Mouse (Mus musculus): Measurements from ENCODE around the gene Kctd12b.
"Not testable (repeated sequence)": the region's sequence is repeated elsewhere in the genome, so short reads cannot be mapped to it uniquely, and the experiment has no call there.

The Kctd12b gene

DNA sequence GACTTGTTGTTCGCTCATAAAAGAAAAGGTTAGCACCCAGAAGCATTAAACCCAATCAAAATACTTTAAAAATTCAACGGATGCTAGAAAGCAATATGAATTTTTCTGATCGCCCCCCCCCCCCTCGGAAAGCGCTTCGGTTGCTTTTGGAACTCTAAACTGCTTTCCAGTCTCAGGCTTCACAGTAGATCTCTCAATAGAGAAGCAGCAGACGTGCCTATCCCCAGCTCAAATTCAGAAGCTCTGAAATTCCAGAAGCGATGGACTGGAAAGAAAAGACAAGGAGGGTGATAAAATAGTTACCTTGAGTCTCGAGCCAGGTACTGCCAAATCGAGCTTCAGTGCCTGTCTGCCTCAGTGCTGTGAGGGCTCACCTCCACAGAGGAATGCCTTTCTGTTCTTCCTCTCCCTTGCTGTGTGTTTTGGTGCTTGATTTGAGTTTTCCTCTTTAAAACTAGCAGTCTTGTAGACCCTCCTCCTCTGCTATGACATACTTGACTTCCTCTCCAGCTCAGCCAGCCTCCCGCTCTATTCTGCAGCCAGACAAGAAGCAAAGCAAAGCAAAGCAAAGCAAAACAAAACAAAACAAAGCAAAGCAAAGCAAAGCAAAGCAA is at the start of gene Kctd12b:
Kctd12b (minus strand) TSS at position 610 of the 614 bp plus-strand sequence.
- peak; percentile 16 for DNase-seq

DNA sequence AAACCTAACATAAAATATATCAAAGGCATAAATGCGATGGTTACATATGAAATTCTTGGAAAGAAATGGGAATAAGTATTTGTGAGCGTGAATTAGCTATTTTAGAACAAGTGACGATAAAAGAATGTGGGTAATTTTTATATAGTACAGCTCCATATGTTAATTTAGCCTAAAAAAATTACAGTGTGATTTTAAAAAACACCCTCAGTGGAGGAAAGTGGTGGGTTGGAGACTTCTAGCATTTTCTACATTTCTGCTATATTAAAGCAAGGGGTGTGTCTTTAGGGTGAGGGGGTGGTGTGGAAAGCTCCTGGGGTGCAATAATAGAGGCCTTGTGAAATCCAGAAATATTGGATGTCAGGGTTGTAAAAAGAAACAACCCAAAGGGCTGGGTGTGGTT is 46.3 kb upstream of the Kctd12b start:
- no peak for DNase-seq

DNA sequence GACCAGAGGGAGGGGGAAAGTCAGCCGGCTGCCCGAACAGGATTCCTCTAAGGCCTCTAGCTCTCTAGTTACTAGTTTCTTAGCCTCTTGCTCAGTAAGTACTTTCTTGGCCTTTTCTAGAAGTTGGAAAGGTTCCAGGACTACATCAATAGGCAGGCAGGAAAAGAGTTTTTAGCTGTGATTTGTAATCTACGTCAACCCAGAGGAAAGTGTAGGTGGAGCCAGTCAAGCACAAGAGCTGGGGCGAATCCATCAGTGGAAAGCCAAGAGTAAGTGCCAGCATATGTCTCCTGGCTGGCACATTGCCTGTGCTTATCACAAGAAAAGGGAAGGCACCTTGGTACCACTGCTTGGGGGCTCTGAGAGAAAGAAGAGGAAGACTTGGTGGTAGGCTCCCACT is 39.5 kb upstream of the Kctd12b start:
- DNase-seq, result no peak

DNA sequence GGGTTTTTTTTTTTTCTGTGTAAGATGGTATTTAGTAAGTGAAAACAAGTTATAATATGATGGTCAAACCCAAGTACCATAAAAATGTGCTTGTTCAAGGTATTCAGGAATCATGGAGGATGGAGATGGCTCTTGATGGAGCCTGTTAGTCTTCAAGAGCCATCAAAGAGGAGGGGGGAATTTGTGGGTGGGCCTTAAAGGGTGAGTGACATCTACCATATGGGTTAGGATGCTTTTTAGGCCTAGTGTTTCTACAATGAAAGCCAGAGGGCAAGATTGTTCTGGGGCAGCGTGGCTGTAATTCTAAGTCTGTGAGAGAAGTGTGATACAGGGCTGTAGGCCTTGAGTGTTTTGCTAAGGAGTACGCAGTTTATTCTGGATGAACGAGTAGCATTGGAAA is 28.2 kb upstream of the Kctd12b start:
- DNase-seq, result no peak

DNA sequence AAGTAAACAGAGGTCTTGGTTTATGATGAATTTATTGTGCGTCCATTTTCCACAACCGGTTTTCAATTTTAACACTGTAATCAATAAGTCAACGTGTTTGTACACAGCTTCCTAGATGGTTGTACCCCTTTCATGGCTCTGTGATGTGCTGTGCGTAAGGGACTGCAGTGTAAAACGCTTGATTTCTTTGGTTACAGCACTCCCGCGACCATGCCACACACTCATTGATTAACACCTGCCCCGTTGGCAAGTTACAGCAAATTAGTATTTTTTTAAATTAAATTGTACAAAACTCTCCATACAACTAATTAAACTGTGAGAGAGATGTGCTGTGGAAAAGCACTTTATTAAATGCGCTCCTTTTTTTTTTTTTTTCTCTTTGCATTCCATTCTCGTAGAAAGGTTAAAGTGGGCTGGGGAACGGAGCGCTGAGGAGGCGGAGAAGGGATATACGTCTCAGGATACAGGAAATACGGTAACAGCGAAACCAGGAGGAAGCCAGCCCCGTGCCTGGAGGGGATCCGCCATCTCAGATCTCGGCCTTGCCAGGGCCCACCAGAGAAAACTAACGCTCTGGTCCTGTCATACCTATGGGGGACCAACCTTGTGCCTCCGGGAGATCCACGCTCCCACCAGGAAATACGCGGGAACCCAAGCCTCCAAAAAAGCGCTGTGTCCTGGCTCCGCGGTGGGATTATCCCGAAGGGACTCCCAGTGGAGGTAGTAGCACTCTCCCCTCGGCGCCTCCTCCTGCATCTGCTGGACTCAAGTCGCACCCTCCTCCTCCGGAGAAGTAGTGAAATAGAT is 27.1 kb upstream of the Kctd12b start, which contains the start of gene Nbdy:
Nbdy (plus strand) TSS at position 481 of the 807 bp plus-strand sequence.
- peak; percentile 67 for DNase-seq

DNA sequence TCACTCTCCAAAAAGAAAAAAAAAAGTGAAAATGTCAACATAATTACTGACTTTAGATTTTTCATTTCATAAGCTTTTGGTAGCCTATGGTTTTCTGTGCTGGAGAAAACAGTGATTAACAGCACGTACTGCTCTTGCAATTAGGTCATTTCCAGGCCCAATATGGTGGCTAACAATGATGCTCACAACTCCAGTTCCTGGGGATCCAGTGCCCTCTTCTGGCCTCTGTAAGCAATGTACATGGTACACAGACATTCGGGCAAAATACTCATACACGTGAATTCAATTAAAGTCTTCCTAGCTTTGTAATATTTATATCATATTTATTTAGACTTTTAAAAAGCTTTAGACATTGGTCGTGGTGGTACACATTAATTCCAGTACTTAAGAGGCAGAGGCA is 23.4 kb upstream of the Kctd12b start:
- no peak for DNase-seq

DNA sequence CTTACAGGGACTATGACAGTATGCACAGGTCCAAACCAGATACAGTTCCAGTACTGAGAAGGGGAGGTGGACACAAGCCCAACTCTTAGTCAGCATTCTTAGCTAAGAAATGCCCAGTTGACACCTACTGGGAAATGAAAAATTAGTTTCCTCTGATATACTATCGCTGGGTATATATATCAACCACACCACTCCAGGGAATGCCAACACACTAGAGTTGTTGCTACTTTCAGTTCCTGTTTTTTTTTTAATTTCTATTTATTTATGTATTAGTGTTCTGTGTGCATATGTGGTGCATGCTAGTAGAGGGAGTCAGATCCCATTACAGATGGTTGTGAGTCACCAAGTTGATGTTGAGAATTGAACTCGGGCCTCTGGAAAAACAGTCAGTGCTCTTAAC is 20.5 kb upstream of the Kctd12b start:
- no peak for DNase-seq

DNA sequence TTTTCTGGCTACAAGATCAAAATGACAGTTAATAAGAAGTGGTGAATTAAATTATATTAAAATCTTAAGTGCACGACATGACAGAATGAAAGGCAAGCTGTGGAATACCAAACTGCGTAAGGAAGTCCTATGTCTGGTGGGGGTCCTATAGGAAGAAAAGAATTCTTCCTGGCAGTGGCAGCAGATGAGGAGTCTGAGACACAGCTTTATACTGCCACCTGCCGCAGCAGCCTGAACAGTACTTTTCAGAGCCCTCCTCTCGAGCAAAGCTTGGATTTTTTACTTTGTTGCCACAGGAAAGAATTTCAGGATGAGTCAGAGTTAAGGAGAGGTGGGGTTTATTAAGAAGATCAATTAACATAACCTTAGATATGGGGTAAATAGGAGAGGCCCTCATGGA is 11.5 kb upstream of the Kctd12b start:
- DNase-seq, result no peak

DNA sequence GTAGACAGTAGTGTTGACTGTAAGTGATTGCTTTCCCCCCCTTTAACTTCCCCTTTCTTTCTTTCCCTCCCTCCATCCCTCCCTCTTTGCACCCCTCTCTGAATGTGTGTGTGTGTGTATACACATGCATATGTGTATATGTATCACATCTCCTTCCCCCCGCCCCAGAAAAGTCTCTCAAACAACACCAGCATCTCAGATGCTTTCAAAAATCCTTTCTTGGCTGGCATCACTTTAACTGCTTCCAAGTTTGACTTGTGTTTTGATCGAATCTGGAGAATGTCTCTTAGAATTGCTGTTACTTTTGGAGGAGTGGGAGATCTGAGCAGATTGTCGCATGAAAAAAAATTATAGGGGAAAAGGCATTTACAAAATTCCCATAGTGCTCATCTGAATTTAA is 4.3 kb upstream of the Kctd12b start:
- DNase-seq, result no peak

GRCm38 (mm10) chrX:153668233-153668632 is 28.0 kb downstream of the Kctd12b start:
- DNase-seq, result not testable (repeated sequence)

DNA sequence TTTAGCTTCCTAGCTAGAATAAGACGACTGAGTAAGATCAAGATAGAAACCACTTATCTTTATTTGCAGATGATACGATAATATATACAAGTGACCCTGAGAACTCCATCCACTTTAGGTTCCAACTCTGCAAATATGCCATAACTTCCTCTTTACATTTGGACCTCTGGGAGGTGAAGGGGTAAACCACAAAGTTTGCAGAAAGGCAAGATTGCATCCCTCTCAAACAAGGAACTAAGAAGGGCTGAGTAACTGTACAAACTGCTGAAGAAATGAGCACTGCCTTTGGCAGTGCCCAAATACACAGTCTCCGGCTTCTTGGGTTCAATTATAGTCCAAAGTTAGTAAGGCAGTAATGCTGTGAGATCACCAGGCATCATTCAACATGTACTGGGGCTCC is 31.3 kb downstream of the Kctd12b start:
- no peak for DNase-seq

DNA sequence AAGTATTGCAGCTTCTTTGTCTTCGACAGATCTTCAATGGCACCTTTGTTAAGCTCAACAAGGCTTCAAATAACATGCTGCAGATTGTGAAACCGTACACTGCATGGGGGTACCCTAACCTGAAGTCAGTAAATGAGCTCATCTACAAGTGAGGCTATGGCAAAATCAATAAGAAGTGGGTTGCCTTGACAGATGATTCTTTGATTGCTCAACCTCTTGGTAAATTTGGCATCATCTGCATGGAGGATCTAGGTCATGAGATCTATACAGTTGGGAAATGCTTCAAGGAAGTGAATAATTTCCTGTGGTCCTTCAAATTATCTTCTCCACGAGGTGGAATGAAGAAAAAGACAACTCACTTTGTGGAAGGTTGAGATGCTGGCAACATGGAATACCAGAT is 39.2 kb downstream of the Kctd12b start:
- DNase-seq, result no peak

DNA sequence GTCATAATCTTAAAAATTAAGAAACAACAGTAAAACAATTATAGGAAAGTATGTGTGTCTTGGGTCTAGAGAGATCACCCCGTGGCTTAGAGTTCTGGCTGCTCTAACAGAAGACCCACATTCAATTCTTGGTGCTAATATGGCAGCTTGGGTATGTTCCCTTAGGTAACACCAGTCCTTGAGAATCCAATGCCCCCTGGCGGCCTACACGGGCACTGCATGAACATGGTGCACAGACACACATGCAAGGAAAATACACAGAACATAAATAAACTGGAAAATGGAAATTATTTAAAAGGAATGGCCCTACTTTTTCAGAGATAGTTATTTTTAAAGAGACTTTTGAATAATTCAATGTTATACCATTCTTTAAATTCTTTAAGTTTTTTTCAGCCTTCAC is 55.6 kb downstream of the Kctd12b start:
- DNase-seq, result peak; percentile 9

GRCm38 (mm10) chrX:153636247-153636646 is 59.9 kb downstream of the Kctd12b start:
- no peak for DNase-seq
